Mouse (Mus musculus): ENCODE measurements around the gene Tnpo2. TPM values are rescaled to one million over a fixed set of nuclear protein-coding genes. Genes with fewer than 3 reads are reported as not detected.
A peak's percentile ranks its signal among the peaks of the same experiment; 100 is the strongest.
"Not testable (repeated sequence)": the region's sequence is repeated elsewhere in the genome, so short reads cannot be mapped to it uniquely, and the experiment has no call there.

Gene Tnpo2
- total RNA-seq, 2 experiments from 2014 or later, result 23.5 to 27.9 TPM

GRCm38 (mm10) chr8:85073041-85073612 lies 36.4 kb downstream of the Tnpo2 start:
- no peak for DNase-seq

GRCm38 (mm10) chr8:85074167-85074566 lies 37.5 kb downstream of the Tnpo2 start:
- no peak for DNase-seq

- no peak for DNase-seq
These were observed 37.9 kb downstream of the Tnpo2 start for GRCm38 (mm10) chr8:85074617-85075016.

GRCm38 (mm10) chr8:85076001-85076400 lies 39.3 kb downstream of the Tnpo2 start:
- no peak for DNase-seq

GRCm38 (mm10) chr8:85076993-85077392 lies 40.3 kb downstream of the Tnpo2 start:
- DNase-seq, result peak; percentile 64

- peak; percentile 42 for DNase-seq
These were observed 43.5 kb downstream of the Tnpo2 start for GRCm38 (mm10) chr8:85080214-85080531.

- DNase-seq, result peak; percentile 34
These were observed 44.0 kb downstream of the Tnpo2 start, which contains the start of gene Wdr83os for GRCm38 (mm10) chr8:85080532-85081215. TSS of gene Wdr83os (plus strand) at chr8:85080740.

GRCm38 (mm10) chr8:85081216-85081555 lies 44.5 kb downstream of the Tnpo2 start, which contains the start of gene Wdr83:
TSS of gene Wdr83 (minus strand) at chr8:85081306.
- peak; percentile 46 for DNase-seq

GRCm38 (mm10) chr8:85082169-85082568 lies 45.5 kb downstream of the Tnpo2 start:
- not testable (repeated sequence) for DNase-seq

- DNase-seq, result peak; percentile 88
These were observed 46.5 kb downstream of the Tnpo2 start, which contains the start of gene Man2b1 for GRCm38 (mm10) chr8:85083108-85083813. TSS of gene Man2b1 (plus strand) at chr8:85083270.

GRCm38 (mm10) chr8:85084633-85085032 lies 47.9 kb downstream of the Tnpo2 start:
- no peak for DNase-seq

GRCm38 (mm10) chr8:85086238-85086637 lies 49.5 kb downstream of the Tnpo2 start:
- no peak for DNase-seq

GRCm38 (mm10) chr8:85088771-85089170 lies 52.1 kb downstream of the Tnpo2 start:
- DNase-seq, result no peak

GRCm38 (mm10) chr8:85090856-85091255 lies 54.1 kb downstream of the Tnpo2 start:
- DNase-seq, result no peak

GRCm38 (mm10) chr8:85091526-85092090 lies 54.9 kb downstream of the Tnpo2 start:
- DNase-seq, result no peak

- no peak for DNase-seq
These were observed 58.3 kb downstream of the Tnpo2 start for GRCm38 (mm10) chr8:85095051-85095450.

- DNase-seq, result no peak
These were observed 58.9 kb downstream of the Tnpo2 start for GRCm38 (mm10) chr8:85095566-85095965.

- DNase-seq, result no peak
These were observed 59.5 kb downstream of the Tnpo2 start for GRCm38 (mm10) chr8:85096196-85096595.

- no peak for DNase-seq
These were observed 60.1 kb downstream of the Tnpo2 start for GRCm38 (mm10) chr8:85096850-85097249.

GRCm38 (mm10) chr8:85100076-85100665 lies 63.5 kb downstream of the Tnpo2 start:
- DNase-seq, result no peak
